Mouse (Mus musculus): Measurements from ENCODE around the gene Fgf10.

DNA sequence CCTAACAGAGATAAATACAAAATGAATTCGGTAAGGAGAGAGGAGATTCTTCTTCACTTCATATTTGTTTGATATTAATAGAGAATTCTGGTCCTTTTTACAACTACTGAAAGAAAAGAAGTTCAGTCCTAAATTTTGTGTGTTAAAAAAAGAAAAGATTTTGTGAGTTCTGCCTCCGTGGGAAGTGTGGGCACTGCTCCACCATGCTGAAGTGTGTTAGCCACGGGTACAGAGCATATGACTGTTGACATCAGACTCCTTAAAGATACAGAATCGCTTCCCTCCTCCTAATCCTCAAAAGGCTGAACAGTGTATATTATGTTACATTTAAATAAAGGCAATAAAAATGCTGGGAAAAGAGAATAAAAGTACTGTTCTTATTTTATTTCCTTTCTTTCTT, 122.2 kb downstream of the Fgf10 start:
- TF ChIP-seq EP300 (IDR thresholded peaks at IDR 0.05): no peak
- no peak for TF ChIP-seq CTCF (IDR thresholded peaks at IDR 0.05)

Data from lung, postnatal 0 days (tissue).